Comparison of ENCODE assay signal across 9 mouse cellular contexts in genomic region chr17:67667981-67668380, GRCm38 (mm10). TPM values are rescaled to one million over a fixed set of nuclear protein-coding genes. Genes with fewer than 3 reads are reported as not detected.
A peak's percentile ranks its signal among the peaks of the same experiment; 100 is the strongest.
DNase-seq lines count a peak whose midpoint lies in the region; ATAC-seq lines count a peak whose summit lies in the region.
"Had no signal": no experiment of that assay in that cellular context is flagged by ENCODE, and none has a peak within 500 bp of the region (broad histone marks: within the 10 kb centered on the region; RNA-seq: fewer than 3 reads in every experiment).

No protein-coding gene starts in this region.

- H3K9ac ChIP-seq in forebrain, embryonic 12.5 days, result no peak overlapping the region
- H3K9ac ChIP-seq in forebrain, embryonic 11.5 days (ENCODE audit: low read length), result no peak overlapping the region
- no peak overlapping the region for H3K9ac ChIP-seq in hindbrain, embryonic 16.5 days (ENCODE audit: low read depth, low read length)
- H3K9ac ChIP-seq in stomach, embryonic 16.5 days (ENCODE audit: low read length), result no peak overlapping the region

- no peaks in the 10 kb centered on the region for H3K9me3 ChIP-seq in forebrain, embryonic 10.5 days
- H3K9me3 ChIP-seq in forebrain, embryonic 12.5 days, result no peaks in the 10 kb centered on the region
- no peaks in the 10 kb centered on the region for H3K9me3 ChIP-seq in forebrain, embryonic 11.5 days (ENCODE audit: control insufficient read depth, low read length)
- no peaks in the 10 kb centered on the region for H3K9me3 ChIP-seq in hindbrain, embryonic 16.5 days (ENCODE audit: control insufficient read depth, low read length)
- H3K9me3 ChIP-seq in stomach, embryonic 16.5 days (replicated peaks; ENCODE audit: control insufficient read depth, low read length), result no peaks in the 10 kb centered on the region

- 20% methylated on average over 3 of the region's 3 CpGs for WGBS in forebrain, embryonic 10.5 days
- WGBS in forebrain, embryonic 12.5 days, result 14% methylated on average over 3 of the region's 3 CpGs
- WGBS in forebrain, embryonic 11.5 days, result 17% methylated on average over 3 of the region's 3 CpGs
- WGBS in hindbrain, embryonic 16.5 days, result 15% methylated on average over 3 of the region's 3 CpGs
- 10% methylated on average over 3 of the region's 3 CpGs for WGBS in stomach, embryonic 16.5 days

- DNase-seq in forebrain, embryonic 10.5 days (ENCODE audit: extremely low spot score, low spot score), result peak; percentile 69
- DNase-seq in adrenal gland, postnatal 10 days, result peak; percentile 82
- DNase-seq in forebrain, embryonic 11.5 days (ENCODE audit: low spot score), result peak; percentile 88
- peak; percentile 17 to 27 for DNase-seq in layer of hippocampus, postnatal 36 days

- H3K36me3 ChIP-seq in forebrain, embryonic 10.5 days (replicated peaks), result no peaks in the 10 kb centered on the region
- no peaks in the 10 kb centered on the region for H3K36me3 ChIP-seq in forebrain, embryonic 12.5 days (replicated peaks)
- no peaks in the 10 kb centered on the region for H3K36me3 ChIP-seq in forebrain, embryonic 11.5 days (ENCODE audit: control insufficient read depth, insufficient read depth, low read length)
- H3K36me3 ChIP-seq in hindbrain, embryonic 16.5 days (ENCODE audit: control insufficient read depth, insufficient read depth, low read length), result no peaks in the 10 kb centered on the region
- no peaks in the 10 kb centered on the region for H3K36me3 ChIP-seq in stomach, embryonic 16.5 days (ENCODE audit: control insufficient read depth, insufficient read depth, low read length)

- no peak overlapping the region for H3K4me2 ChIP-seq in forebrain, embryonic 12.5 days
- no peak overlapping the region for H3K4me2 ChIP-seq in forebrain, embryonic 11.5 days (ENCODE audit: low read depth, low read length, severe bottlenecking)
- no peak overlapping the region for H3K4me2 ChIP-seq in hindbrain, embryonic 16.5 days (ENCODE audit: low read length)
- H3K4me2 ChIP-seq in stomach, embryonic 16.5 days (ENCODE audit: low read depth, low read length), result no peak overlapping the region

- H3K27ac ChIP-seq in forebrain, embryonic 10.5 days, result 0 out of 2 replicates have a peak overlapping the region, but pooled peaks have one; percentile 30
- H3K27ac ChIP-seq in forebrain, embryonic 12.5 days, result no peak overlapping the region
- no peak overlapping the region for H3K27ac ChIP-seq in forebrain, embryonic 11.5 days (ENCODE audit: low read depth, low read length)
- H3K27ac ChIP-seq in hindbrain, embryonic 16.5 days (ENCODE audit: low read depth, low read length), result no peak overlapping the region
- H3K27ac ChIP-seq in stomach, embryonic 16.5 days (ENCODE audit: low read length), result no peak overlapping the region
- H3K27ac ChIP-seq: macrophage had no signal

- H3K27me3 ChIP-seq in forebrain, embryonic 10.5 days (ENCODE audit: poor library complexity, severe bottlenecking), result no peaks in the 10 kb centered on the region
- peaks cover 4% of the 10 kb centered on the region; the same call in 1 of the 2 replicates for H3K27me3 ChIP-seq in forebrain, embryonic 12.5 days
- H3K27me3 ChIP-seq in forebrain, embryonic 11.5 days (ENCODE audit: control insufficient read depth, insufficient read depth, low read length), result no peaks in the 10 kb centered on the region
- H3K27me3 ChIP-seq in hindbrain, embryonic 16.5 days (replicated peaks; ENCODE audit: control insufficient read depth, insufficient read depth, low read length), result no peaks in the 10 kb centered on the region; the same call in 1 of the 2 replicates
- no peaks in the 10 kb centered on the region for H3K27me3 ChIP-seq in stomach, embryonic 16.5 days (ENCODE audit: control insufficient read depth, insufficient read depth, low read length)

- no peak for ATAC-seq in forebrain, embryonic 12.5 days (ENCODE audit: low FRiP score)
- no peak for ATAC-seq in forebrain, embryonic 11.5 days (replicated peaks; ENCODE audit: low FRiP score)
- ATAC-seq in hindbrain, embryonic 16.5 days, result peak; percentile 76
- peak; percentile 88 for ATAC-seq in megakaryocyte progenitor cell, adult 5-6 weeks (replicated peaks; ENCODE audit: poor library complexity)
- peak; percentile 60; the same call in 1 of the 2 replicates for ATAC-seq in stomach, embryonic 16.5 days (ENCODE audit: insufficient read depth, low FRiP score)

- H3K4me1 ChIP-seq in forebrain, embryonic 10.5 days, result no peaks in the 10 kb centered on the region; the same call in 1 of the 2 replicates
- H3K4me1 ChIP-seq in forebrain, embryonic 12.5 days, result no peaks in the 10 kb centered on the region
- H3K4me1 ChIP-seq in forebrain, embryonic 11.5 days (replicated peaks; ENCODE audit: control insufficient read depth, insufficient read depth, low read length), result no peaks in the 10 kb centered on the region
- no peaks in the 10 kb centered on the region for H3K4me1 ChIP-seq in hindbrain, embryonic 16.5 days (ENCODE audit: control insufficient read depth, insufficient read depth, low read depth, low read length)
- no peaks in the 10 kb centered on the region for H3K4me1 ChIP-seq in stomach, embryonic 16.5 days (ENCODE audit: control insufficient read depth, insufficient read depth, low read length)

- H3K4me3 ChIP-seq in forebrain, embryonic 10.5 days, result no peak overlapping the region
- no peak overlapping the region for H3K4me3 ChIP-seq in forebrain, embryonic 12.5 days (replicated peaks)
- H3K4me3 ChIP-seq in forebrain, embryonic 11.5 days (ENCODE audit: low read depth, low read length), result no peak overlapping the region
- no peak overlapping the region for H3K4me3 ChIP-seq in hindbrain, embryonic 16.5 days (ENCODE audit: low read length)
- no peak overlapping the region for H3K4me3 ChIP-seq in stomach, embryonic 16.5 days (replicated peaks; ENCODE audit: low read length)

RNA-seq across cellular contexts. Expression of gene Lama1, which starts 29.1 kb away (rescaled TPM):
- 23.4 and 24.9 TPM in 2 replicates for polyA plus RNA-seq in forebrain, embryonic 10.5 days (2016; fragmentation: Nextera tagmentation; extraction: Ambion mirVana)
- polyA plus RNA-seq in forebrain, embryonic 12.5 days (2016; fragmentation: Nextera tagmentation; extraction: Ambion mirVana), result 14.5 and 16.4 TPM in 2 replicates
- total RNA-seq in adrenal gland, postnatal 10 days (2021), result 10 to 100 TPM; 11.7 to 13.5 TPM
- polyA plus RNA-seq in forebrain, embryonic 11.5 days (2014; fragmentation: Nextera tagmentation; extraction: Ambion mirVana), result 28.5 and 31.5 TPM in 2 replicates
- polyA plus RNA-seq in hindbrain, embryonic 16.5 days (2015; fragmentation: Nextera tagmentation; extraction: Ambion mirVana), result 6.0 and 8.9 TPM in 2 replicates
- 1 to 10 TPM; 2.1 to 4.1 TPM for total RNA-seq in layer of hippocampus, postnatal 36 days (2021)
- not detected in 2 replicates for total RNA-seq in megakaryocyte progenitor cell, adult 5-6 weeks (2015)
- total RNA-seq in megakaryocyte progenitor cell, adult 5-6 weeks (2017), result not detected in 2 replicates
- 3.3 and 4.1 TPM in 2 replicates for polyA plus RNA-seq in stomach, embryonic 16.5 days (2015; fragmentation: Nextera tagmentation; extraction: Ambion mirVana)
- polyA plus RNA-seq: macrophage had no signal

RNA-seq across cellular contexts. Expression of gene Lrrc30, which starts 35.5 kb away (rescaled TPM):
- not detected in 2 replicates for polyA plus RNA-seq in forebrain, embryonic 10.5 days (2016; fragmentation: Nextera tagmentation; extraction: Ambion mirVana)
- polyA plus RNA-seq in forebrain, embryonic 12.5 days (2016; fragmentation: Nextera tagmentation; extraction: Ambion mirVana), result not detected in 2 replicates
- 1 to 10 TPM in 1 of 2 experiments, under 1 TPM in 1; 0.45 to 1.1 TPM for total RNA-seq in adrenal gland, postnatal 10 days (2021)
- polyA plus RNA-seq in forebrain, embryonic 11.5 days (2014; fragmentation: Nextera tagmentation; extraction: Ambion mirVana), result not detected in 2 replicates
- polyA plus RNA-seq in hindbrain, embryonic 16.5 days (2015; fragmentation: Nextera tagmentation; extraction: Ambion mirVana), result not detected in 2 replicates
- not detected for total RNA-seq in layer of hippocampus, postnatal 36 days (2021)
- not detected in 2 replicates for total RNA-seq in megakaryocyte progenitor cell, adult 5-6 weeks (2015)
- not detected in 2 replicates for total RNA-seq in megakaryocyte progenitor cell, adult 5-6 weeks (2017)
- polyA plus RNA-seq in stomach, embryonic 16.5 days (2015; fragmentation: Nextera tagmentation; extraction: Ambion mirVana), result 0.25 TPM in 1 of 2 replicates, not detected in the other
- polyA plus RNA-seq: macrophage had no signal

Comparison
In these comparisons a context has a peak if more than half of its experiments do, and no peak if none do; other contexts are left out.
1. DNase-seq: peak in every context shown above with its lines; median percentile 88 in forebrain, embryonic 11.5 days; 82 in adrenal gland, postnatal 10 days; 69 in forebrain, embryonic 10.5 days; 22 in layer of hippocampus, postnatal 36 days.
2. ATAC-seq: peak in hindbrain, embryonic 16.5 days (single experiment), megakaryocyte progenitor cell, adult 5-6 weeks (single experiment) and stomach, embryonic 16.5 days (single experiment); none in forebrain, embryonic 12.5 days (single experiment) and forebrain, embryonic 11.5 days (single experiment).